Mouse (Mus musculus): ENCODE measurements around the gene Spef1. TPM values are rescaled to one million over a fixed set of nuclear protein-coding genes. Genes with fewer than 3 reads are reported as not detected.

Spef1 gene
- polyA plus RNA-seq, 1 experiment from 2014 or later = 5.7 TPM

GRCm38 (mm10) chr2:131167984-131168383 lies 19.1 kb downstream of the Spef1 start:
- Histone ChIP-seq H3K27ac (no peak overlapping the region), H3K4me2 (no peak overlapping the region), H3K9me3 (no peaks in the 10 kb centered on the region), H3K4me1 (peaks cover 17% of the 10 kb centered on the region), H3K4me3 (replicated peaks) (no peak overlapping the region), H3K36me3 (no peaks in the 10 kb centered on the region), H3K27me3 (replicated peaks) (peaks cover 13% of the 10 kb centered on the region), H3K9ac (no peak overlapping the region)
- WGBS = 74% methylated on average over 6 of the region's 6 CpGs
- no peak for ATAC-seq (ENCODE audit: insufficient read depth, low FRiP score, low read depth)

GRCm38 (mm10) chr2:131166172-131166571 lies 20.9 kb downstream of the Spef1 start:
- H3K27ac ChIP-seq = no peak overlapping the region
- no peaks in the 10 kb centered on the region for H3K9me3 ChIP-seq
- no peak overlapping the region for H3K9ac ChIP-seq
- no peak overlapping the region for H3K4me2 ChIP-seq
- WGBS = 89% methylated on average over 2 of the region's 2 CpGs
- no peaks in the 10 kb centered on the region for H3K36me3 ChIP-seq
- H3K27me3 ChIP-seq (replicated peaks) = no peaks in the 10 kb centered on the region; the same call in 1 of the 2 replicates
- H3K4me3 ChIP-seq (replicated peaks) = no peak overlapping the region
- H3K4me1 ChIP-seq = peaks cover 11% of the 10 kb centered on the region; the same call in 1 of the 2 replicates
- ATAC-seq (ENCODE audit: insufficient read depth, low FRiP score, low read depth) = no peak

GRCm38 (mm10) chr2:131163924-131164323 lies 23.2 kb downstream of the Spef1 start:
- no peak overlapping the region for H3K9ac ChIP-seq
- no peaks in the 10 kb centered on the region for H3K36me3 ChIP-seq
- peaks cover 5% of the 10 kb centered on the region; the same call in 1 of the 2 replicates for H3K4me1 ChIP-seq
- no peaks in the 10 kb centered on the region for H3K27me3 ChIP-seq (replicated peaks)
- ATAC-seq (ENCODE audit: insufficient read depth, low FRiP score, low read depth) = no peak
- WGBS = 74% methylated on average over 7 of the region's 7 CpGs
- H3K27ac ChIP-seq = no peak overlapping the region
- H3K9me3 ChIP-seq = no peaks in the 10 kb centered on the region
- H3K4me2 ChIP-seq = no peak overlapping the region
- no peak overlapping the region for H3K4me3 ChIP-seq (replicated peaks)

DNA sequence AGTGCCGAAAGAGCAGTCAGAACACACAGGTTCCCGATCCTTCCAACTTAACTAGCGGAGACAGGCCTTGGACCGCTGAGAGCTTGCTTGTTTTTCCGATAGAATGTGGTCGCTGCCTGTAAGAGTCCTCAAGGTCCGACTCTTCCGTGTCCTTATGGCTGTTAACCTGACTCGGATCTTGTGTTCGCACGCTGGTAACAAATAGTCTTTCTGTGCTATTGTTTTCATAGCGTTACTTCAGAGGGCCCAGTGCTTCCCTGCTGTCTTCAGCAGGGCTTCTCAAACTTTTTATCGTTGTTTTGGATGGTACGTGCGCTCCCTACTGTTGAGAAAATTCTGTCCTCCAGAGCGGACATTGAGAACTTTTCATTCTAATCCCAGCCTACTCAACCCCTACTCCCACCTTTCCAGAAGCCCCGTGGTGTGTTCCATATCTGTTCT lies 26.4 kb downstream of the Spef1 start:
- Histone ChIP-seq H3K9ac (peak overlapping the region; percentile 53; the same call in 1 of the 2 replicates), H3K4me1 (peaks cover 11% of the 10 kb centered on the region; the same call in 1 of the 2 replicates), H3K9me3 (no peaks in the 10 kb centered on the region), H3K27me3 (replicated peaks) (no peaks in the 10 kb centered on the region), H3K27ac (peak overlapping the region; percentile 81), H3K36me3 (no peaks in the 10 kb centered on the region), H3K4me2 (peak overlapping the region; percentile 87), H3K4me3 (replicated peaks) (peak overlapping the region; percentile 73)
- ATAC-seq (ENCODE audit: insufficient read depth, low FRiP score, low read depth) = no peak
- under 1% methylated on average over 17 of the region's 17 CpGs for WGBS

GRCm38 (mm10) chr2:131159938-131160581 lies 27.0 kb downstream of the Spef1 start, which contains the start of gene 1700037H04Rik:
1700037H04Rik (minus strand) TSS chr2:131160081.
- under 1% methylated on average over 54 of the region's 54 CpGs for WGBS
- ATAC-seq (ENCODE audit: insufficient read depth, low FRiP score, low read depth) = peak; percentile 95
- H3K4me1 ChIP-seq = peaks cover 11% of the 10 kb centered on the region; the same call in 1 of the 2 replicates

GRCm38 (mm10) chr2:131159491-131159910 lies 27.6 kb downstream of the Spef1 start:
- WGBS = 0% methylated on average over 18 of the region's 18 CpGs
- peak overlapping the region; percentile 92 for H3K4me2 ChIP-seq
- peak; percentile 61 for ATAC-seq (ENCODE audit: insufficient read depth, low FRiP score, low read depth)
- H3K4me3 ChIP-seq (replicated peaks) = peak overlapping the region; percentile 73
- H3K4me1 ChIP-seq = peaks cover 11% of the 10 kb centered on the region; the same call in 1 of the 2 replicates
- peak overlapping the region; percentile 81 for H3K27ac ChIP-seq
- H3K9me3 ChIP-seq = no peaks in the 10 kb centered on the region
- 0 out of 2 replicates have a peak, but pooled peaks cover 5% of the 10 kb centered on the region for H3K36me3 ChIP-seq
- peak overlapping the region; percentile 68 for H3K9ac ChIP-seq
- no peaks in the 10 kb centered on the region for H3K27me3 ChIP-seq (replicated peaks)

More at GRCm38 (mm10) chr2:131159938-131160581, 27.0 kb downstream of the Spef1 start, which contains the start of gene 1700037H04Rik:
- H3K27ac ChIP-seq = peak within 1 kb of the TSS; percentile 81
- peak within 1 kb of the TSS; percentile 73 for H3K4me3 ChIP-seq (replicated peaks)
- peak within 1 kb of the TSS; percentile 68 for H3K9ac ChIP-seq
- H3K36me3 ChIP-seq = no peaks in the 10 kb centered on the region
- H3K4me2 ChIP-seq = peak within 1 kb of the TSS; percentile 92
- no peaks in the 10 kb centered on the region for H3K9me3 ChIP-seq
- no peaks in the 10 kb centered on the region for H3K27me3 ChIP-seq (replicated peaks)

DNA sequence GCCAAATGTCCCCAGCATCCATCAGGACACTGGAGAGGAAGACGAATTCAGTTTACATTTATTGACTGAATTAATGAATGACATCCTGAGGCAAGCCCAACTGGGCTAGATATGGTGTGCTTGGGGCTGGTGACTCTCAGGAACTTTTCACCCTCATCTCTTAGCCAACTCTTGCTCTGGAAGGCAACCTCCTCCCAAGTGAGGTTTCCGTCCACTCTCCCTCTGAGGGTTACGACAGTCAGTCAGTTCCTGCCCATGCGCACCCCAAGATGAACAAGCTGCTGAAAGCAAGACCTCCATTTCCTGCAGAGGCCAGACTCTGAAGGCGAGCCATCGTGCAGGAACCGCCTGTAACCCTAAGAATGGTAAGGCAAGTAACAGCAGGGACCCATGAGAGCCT lies 30.1 kb downstream of the Spef1 start:
- H3K4me1 ChIP-seq = peaks cover 11% of the 10 kb centered on the region; the same call in 1 of the 2 replicates
- peaks cover 9% of the 10 kb centered on the region; the same call in 1 of the 2 replicates for H3K36me3 ChIP-seq

DNA sequence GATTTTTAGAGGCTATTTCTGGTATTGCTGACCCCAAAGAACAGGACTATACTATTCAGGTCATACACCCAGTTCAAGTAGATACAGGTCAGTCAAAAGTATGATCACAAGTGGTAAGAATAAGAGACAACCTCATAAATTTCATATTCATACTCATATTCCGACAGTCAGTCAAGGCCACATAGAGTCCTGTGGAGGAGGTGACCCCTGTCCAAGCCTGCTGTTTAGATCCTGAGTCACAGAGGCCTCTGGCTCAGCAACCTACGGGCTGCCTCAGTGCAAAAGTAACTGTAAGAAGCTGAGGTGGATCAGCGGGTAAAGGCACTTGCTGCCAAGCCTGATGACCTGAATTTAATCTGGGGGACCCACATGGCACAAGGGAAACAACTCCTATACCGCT lies 33.0 kb downstream of the Spef1 start:
- no peaks in the 10 kb centered on the region for H3K9me3 ChIP-seq
- H3K9ac ChIP-seq = no peak overlapping the region
- H3K4me3 ChIP-seq (replicated peaks) = no peak overlapping the region
- H3K4me2 ChIP-seq = no peak overlapping the region
- 90% methylated on average over 4 of the region's 4 CpGs for WGBS
- H3K27me3 ChIP-seq (replicated peaks) = no peaks in the 10 kb centered on the region
- no peak overlapping the region for H3K27ac ChIP-seq
- H3K4me1 ChIP-seq = 0 out of 2 replicates have a peak, but pooled peaks cover 7% of the 10 kb centered on the region
- no peak for ATAC-seq (ENCODE audit: insufficient read depth, low FRiP score, low read depth)
- H3K36me3 ChIP-seq = peaks cover 12% of the 10 kb centered on the region; the same call in 1 of the 2 replicates

More for the DNA sequence above, 30.1 kb downstream of the Spef1 start:
- no peaks in the 10 kb centered on the region for H3K9me3 ChIP-seq
- ATAC-seq (ENCODE audit: insufficient read depth, low FRiP score, low read depth) = no peak
- no peak overlapping the region for H3K9ac ChIP-seq
- H3K27ac ChIP-seq = no peak overlapping the region
- WGBS = 91% methylated on average over 7 of the region's 7 CpGs
- no peaks in the 10 kb centered on the region for H3K27me3 ChIP-seq (replicated peaks)
- H3K4me2 ChIP-seq = no peak overlapping the region
- no peak overlapping the region for H3K4me3 ChIP-seq (replicated peaks)

DNA sequence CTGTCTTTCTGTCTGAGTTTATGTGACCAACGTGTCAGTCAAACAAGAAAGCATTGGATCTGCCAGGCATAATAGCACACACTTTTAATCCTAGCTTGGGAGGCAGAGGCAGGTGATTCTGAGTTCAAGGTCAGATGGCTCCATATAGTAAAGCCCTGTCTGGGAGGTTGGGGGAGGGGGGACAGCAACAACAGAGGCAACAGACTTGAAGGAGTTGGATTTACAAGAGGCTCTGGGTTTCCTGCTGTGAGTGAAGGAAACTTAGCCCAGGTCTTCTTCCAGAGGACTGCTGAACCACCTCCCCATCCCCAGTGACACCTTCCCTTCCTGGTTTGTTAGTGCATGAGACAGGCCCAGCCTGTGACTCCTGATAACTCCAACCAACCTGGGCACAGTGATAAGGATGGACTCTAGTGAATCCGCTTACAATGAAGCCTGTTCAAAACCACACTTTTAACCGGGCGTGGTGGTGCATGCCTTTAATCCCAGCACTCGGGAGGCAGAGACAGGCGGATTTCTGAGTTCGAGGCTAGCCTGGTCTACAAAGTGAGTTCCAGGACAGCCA lies 34.8 kb downstream of the Spef1 start:
- Histone ChIP-seq H3K36me3 (peaks cover 21% of the 10 kb centered on the region; the same call in 1 of the 2 replicates), H3K9ac (no peak overlapping the region), H3K4me3 (replicated peaks) (no peak overlapping the region), H3K4me1 (no peaks in the 10 kb centered on the region), H3K4me2 (no peak overlapping the region), H3K27me3 (replicated peaks) (no peaks in the 10 kb centered on the region), H3K9me3 (no peaks in the 10 kb centered on the region), H3K27ac (no peak overlapping the region)
- 85% methylated on average over 7 of the region's 7 CpGs for WGBS
- ATAC-seq (ENCODE audit: insufficient read depth, low FRiP score, low read depth) = peak; percentile 71; the same call in 1 of the 2 replicates

GRCm38 (mm10) chr2:131149254-131149578 lies 37.9 kb downstream of the Spef1 start:
- no peak overlapping the region for H3K9ac ChIP-seq
- no peak overlapping the region for H3K27ac ChIP-seq
- no peak for ATAC-seq (ENCODE audit: insufficient read depth, low FRiP score, low read depth)
- H3K27me3 ChIP-seq (replicated peaks) = no peaks in the 10 kb centered on the region
- H3K4me3 ChIP-seq (replicated peaks) = no peak overlapping the region
- no peaks in the 10 kb centered on the region for H3K9me3 ChIP-seq
- peaks cover 22% of the 10 kb centered on the region for H3K36me3 ChIP-seq
- H3K4me2 ChIP-seq = no peak overlapping the region
- no peaks in the 10 kb centered on the region for H3K4me1 ChIP-seq
- 95% methylated on average over 3 of the region's 3 CpGs for WGBS

DNA sequence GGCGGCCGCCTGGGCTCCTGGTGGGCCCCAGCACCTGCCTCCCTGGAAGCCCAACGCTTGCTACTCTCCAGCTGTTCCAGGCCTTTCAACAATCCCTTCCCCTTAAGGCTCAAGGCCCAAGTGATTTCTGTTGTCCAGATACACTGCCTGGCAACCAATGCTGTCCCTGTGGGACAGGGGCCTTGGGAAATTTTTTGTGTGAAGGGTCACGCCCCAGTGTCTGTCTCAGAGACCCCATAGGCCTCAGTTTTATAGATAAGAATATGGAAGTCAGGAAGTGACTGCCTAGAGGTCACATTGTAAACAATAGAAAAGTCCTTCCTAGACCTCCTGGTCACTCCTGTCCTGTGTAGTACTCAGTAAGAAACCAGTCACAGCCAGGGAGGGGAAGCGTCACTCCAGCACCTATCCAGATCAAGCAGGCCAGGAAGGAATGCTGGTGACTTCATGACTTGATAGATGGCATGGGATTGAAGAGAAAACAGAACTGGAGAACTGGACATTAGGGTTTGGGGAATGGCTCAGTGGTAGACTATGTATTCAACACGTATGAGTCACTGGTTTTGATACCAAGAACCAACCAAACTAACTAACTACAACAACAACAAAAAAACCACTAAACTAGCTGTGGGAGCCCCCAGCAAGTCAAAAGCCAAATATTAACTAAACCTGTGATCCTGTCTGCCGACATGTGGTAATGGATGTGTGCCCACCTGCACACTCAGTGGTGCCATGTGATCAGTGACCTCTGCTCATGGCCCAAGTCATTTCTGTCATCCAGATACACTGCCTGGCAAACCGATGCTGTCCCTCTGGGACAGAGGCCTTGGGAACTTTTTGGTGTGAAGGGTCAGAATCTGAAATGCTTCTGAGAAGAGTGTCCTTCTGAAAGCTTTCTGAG lies 38.5 kb downstream of the Spef1 start:
- Histone ChIP-seq H3K4me1 (no peaks in the 10 kb centered on the region), H3K27me3 (replicated peaks) (no peaks in the 10 kb centered on the region), H3K27ac (no peak overlapping the region), H3K4me3 (replicated peaks) (no peak overlapping the region), H3K4me2 (no peak overlapping the region), H3K9me3 (no peaks in the 10 kb centered on the region), H3K9ac (no peak overlapping the region), H3K36me3 (peaks cover 23% of the 10 kb centered on the region)
- no peak for ATAC-seq (ENCODE audit: insufficient read depth, low FRiP score, low read depth)
- 83% methylated on average over 8 of the region's 8 CpGs for WGBS
